Mouse (Mus musculus): ENCODE results near the gene Cript. TPM values are rescaled to one million over a fixed set of nuclear protein-coding genes. Genes with fewer than 3 reads are reported as not detected.
A peak's percentile ranks its signal among the peaks of the same experiment; 100 is the strongest.

Cript gene
- total and polyA plus RNA-seq, 3 experiments = 18.4 to 43.1 (median 34.8) TPM

- Histone ChIP-seq H3K4me1 (ENCODE audit: control insufficient read depth in 1 of 2, insufficient read depth in 2 of 2) (peaks cover 8 to 48% of the 10 kb centered on the region in 2 experiments), H3K9ac (ENCODE audit: insufficient read depth, low read depth) (no peak overlapping the region)
Observed at GRCm38 (mm10) chr17:86976387-86976786, 49.0 kb upstream of the Cript start.

GRCm38 (mm10) chr17:86978496-86978895 lies 46.9 kb upstream of the Cript start:
- Histone ChIP-seq H3K9ac (ENCODE audit: insufficient read depth, low read depth) (no peak overlapping the region), H3K9me3 (replicated peaks; ENCODE audit: low read length) (no peaks in the 10 kb centered on the region), H3K79me2 (replicated peaks; ENCODE audit: control insufficient read depth, extremely low read depth, insufficient read depth, poor library complexity, severe bottlenecking) (no peaks in the 10 kb centered on the region), H3K36me3 (replicated peaks in 1 of 2; ENCODE audit: control insufficient read depth in 1 of 2, insufficient read depth in 1 of 2, low read length in 1 of 2) (peaks cover 49 to 87% of the 10 kb centered on the region in 2 experiments), H3K4me3 (replicated peaks in 1 of 3; ENCODE audit: low read depth in 2 of 3, low read length in 2 of 3, poor library complexity in 1 of 3) (no peak overlapping the region), H3K27ac (ENCODE audit: insufficient read depth, low read depth) (no peak overlapping the region), H3K4me2 (ENCODE audit: insufficient read depth, low read depth, poor library complexity, severe bottlenecking) (no peak overlapping the region), H3K4me1 (ENCODE audit: control insufficient read depth in 1 of 2, insufficient read depth in 2 of 2) (peaks cover 14 to 30% of the 10 kb centered on the region in 2 experiments), H3K27me3 (replicated peaks) (no peaks in the 10 kb centered on the region)
- dilution Hi-C loops (cut with MboI; ENCODE audit: extremely low pct_ligation_motif_present, extremely low pct_unique_long_range_greater_than_20kb, low sequenced_read_pairs) = no loop called here
- DNase-seq (ENCODE audit: extremely low read depth) = no peak
- TF ChIP-seq MEF2A (IDR thresholded peaks at IDR 0.05; ENCODE audit: borderline replicate concordance, low read depth, low read length) (no peak), MAZ (IDR thresholded peaks at IDR 0.05; ENCODE audit: low read depth, low read length) (no peak), RCOR1 (conservative IDR thresholded peaks at IDR 0.05; ENCODE audit: low read depth, low read length) (no peak), TCF12 (IDR thresholded peaks at IDR 0.05; ENCODE audit: low read depth, low read length) (no peak), ZKSCAN1 (IDR thresholded peaks at IDR 0.05; ENCODE audit: borderline replicate concordance, low read depth, low read length) (no peak), PAX5 (IDR thresholded peaks at IDR 0.05; ENCODE audit: low read length) (no peak), JUND (conservative IDR thresholded peaks at IDR 0.05; ENCODE audit: low read depth, low read length) (no peak), TBP (conservative IDR thresholded peaks at IDR 0.05; ENCODE audit: low read depth, low read length) (no peak), BHLHE40 (IDR thresholded peaks at IDR 0.05; ENCODE audit: low read depth, low read length) (no peak), E2F4 (IDR thresholded peaks at IDR 0.05; ENCODE audit: insufficient replicate concordance, low read depth, low read length) (no peak), SIN3A (IDR thresholded peaks at IDR 0.05; ENCODE audit: low read length) (no peak), ZC3H11A (IDR thresholded peaks at IDR 0.05; ENCODE audit: low read depth, low read length) (no peak), MAFK (IDR thresholded peaks at IDR 0.05; ENCODE audit: insufficient replicate concordance, low read length) (no peak), CHD2 (IDR thresholded peaks at IDR 0.05; ENCODE audit: low read length) (no peak), GABPA (IDR thresholded peaks at IDR 0.05; ENCODE audit: insufficient replicate concordance, low read depth, low read length) (no peak), MAX (IDR thresholded peaks at IDR 0.05; ENCODE audit: low read length) (no peak), ETS1 (conservative IDR thresholded peaks at IDR 0.05; ENCODE audit: low read depth, low read length) (no peak)
- in situ Hi-C loops (cut with MboI; ENCODE audit: low pct_ligation_motif_present, low pct_unique_long_range_greater_than_20kb, low sequenced_read_pairs) = loop anchor here (5.0 kb wide), 1 partner anchor 44 kb away; no protein-coding TSS in a partner anchor

More at GRCm38 (mm10) chr17:86976387-86976786, 49.0 kb upstream of the Cript start:
- no peaks in the 10 kb centered on the region; the same call in 1 of the 2 replicates for H3K79me2 ChIP-seq (replicated peaks; ENCODE audit: control insufficient read depth, extremely low read depth, insufficient read depth, poor library complexity, severe bottlenecking)
- dilution Hi-C loops (cut with MboI; ENCODE audit: extremely low pct_ligation_motif_present, extremely low pct_unique_long_range_greater_than_20kb, low sequenced_read_pairs) (no loop called here), in situ Hi-C loops (cut with MboI; ENCODE audit: low pct_ligation_motif_present, low pct_unique_long_range_greater_than_20kb, low sequenced_read_pairs) (loop anchor here (5.0 kb wide), 1 partner anchor 46 kb away; no protein-coding TSS in a partner anchor)
- no peak overlapping the region for H3K4me2 ChIP-seq (ENCODE audit: insufficient read depth, low read depth, poor library complexity, severe bottlenecking)
- peaks cover 48 to 87% of the 10 kb centered on the region in 2 experiments for H3K36me3 ChIP-seq (replicated peaks in 1 of 2; ENCODE audit: control insufficient read depth in 1 of 2, insufficient read depth in 1 of 2, low read length in 1 of 2)
- no peaks in the 10 kb centered on the region for H3K27me3 ChIP-seq (replicated peaks)
- TF ChIP-seq RCOR1 (conservative IDR thresholded peaks at IDR 0.05; ENCODE audit: low read depth, low read length) = no peak
- TF ChIP-seq NRF1 (IDR thresholded peaks at IDR 0.05; ENCODE audit: low read depth, low read length) = no peak
- no peak for TF ChIP-seq MXI1 (IDR thresholded peaks at IDR 0.05; ENCODE audit: low read depth, low read length)
- no peak for TF ChIP-seq IRF4 (IDR thresholded peaks at IDR 0.05; ENCODE audit: low read depth, low read length)
- no peak for TF ChIP-seq MEF2A (IDR thresholded peaks at IDR 0.05; ENCODE audit: borderline replicate concordance, low read depth, low read length)
- TF ChIP-seq ZKSCAN1 (IDR thresholded peaks at IDR 0.05; ENCODE audit: borderline replicate concordance, low read depth, low read length) = no peak
- no peak for TF ChIP-seq E2F4 (IDR thresholded peaks at IDR 0.05; ENCODE audit: insufficient replicate concordance, low read depth, low read length)
- TF ChIP-seq ZNF384 (IDR thresholded peaks at IDR 0.05; ENCODE audit: low read depth, low read length) = no peak
- TF ChIP-seq MAZ (IDR thresholded peaks at IDR 0.05; ENCODE audit: low read depth, low read length) = no peak
- TF ChIP-seq USF2 (conservative IDR thresholded peaks at IDR 0.05; ENCODE audit: low read depth, low read length) = no peak
- TF ChIP-seq JUND (conservative IDR thresholded peaks at IDR 0.05; ENCODE audit: low read depth, low read length) = no peak
- no peak for TF ChIP-seq ZMIZ1 (IDR thresholded peaks at IDR 0.05; ENCODE audit: low read depth, low read length)
- H3K9me3 ChIP-seq (replicated peaks; ENCODE audit: low read length) = no peaks in the 10 kb centered on the region
- 0 out of 2 replicates have a peak overlapping the region, but pooled peaks have one; percentile 15 for H3K27ac ChIP-seq (ENCODE audit: insufficient read depth, low read depth)
- no peak for DNase-seq (ENCODE audit: extremely low read depth)
- no peak overlapping the region for H3K4me3 ChIP-seq (replicated peaks in 1 of 3; ENCODE audit: low read depth in 2 of 3, low read length in 2 of 3, poor library complexity in 1 of 3)
